ENCODE assay signal across 8 mouse cellular contexts in the genomic region with DNA sequence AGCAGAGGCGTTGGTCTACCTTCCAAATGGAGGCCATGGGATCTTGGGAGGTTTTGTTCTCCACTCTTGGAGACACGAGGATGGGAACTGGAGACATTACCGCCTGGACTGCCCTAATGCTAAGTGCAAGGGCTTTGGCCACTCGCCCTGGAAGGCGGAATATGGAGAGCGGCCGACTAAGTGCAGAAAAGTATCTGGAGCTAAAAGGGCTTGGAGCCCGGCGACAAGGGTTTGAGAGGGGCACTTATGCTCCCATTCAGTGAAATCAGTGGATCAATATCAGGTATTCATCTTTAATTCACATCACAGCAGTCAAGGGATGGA. TPM values are rescaled to one million over a fixed set of nuclear protein-coding genes. Genes with fewer than 3 reads are reported as not detected.
A peak's percentile ranks its signal among the peaks of the same experiment; 100 is the strongest.
DNase-seq lines count a peak whose midpoint lies in the region; ATAC-seq and TF ChIP-seq lines count a peak whose summit lies in the region.

No protein-coding gene starts in this region.

- H3K9me3 ChIP-seq in megakaryocyte, embryonic 14.5 days, result no peaks in the 10 kb centered on the region
- H3K9me3 ChIP-seq in limb, embryonic 14.5 days (ENCODE audit: control insufficient read depth, low read length), result no peaks in the 10 kb centered on the region
- no peaks in the 10 kb centered on the region for H3K9me3 ChIP-seq in stomach, embryonic 16.5 days (replicated peaks; ENCODE audit: control insufficient read depth, low read length)

- no peaks in the 10 kb centered on the region for H3K27me3 ChIP-seq in cerebellum, adult 2 months (ENCODE audit: control insufficient read depth, insufficient read depth, low read length)
- H3K27me3 ChIP-seq in megakaryocyte, embryonic 14.5 days (replicated peaks), result peaks cover 11% of the 10 kb centered on the region
- H3K27me3 ChIP-seq in limb, embryonic 14.5 days (ENCODE audit: control insufficient read depth, insufficient read depth, low read length), result no peaks in the 10 kb centered on the region
- H3K27me3 ChIP-seq in stomach, embryonic 16.5 days (ENCODE audit: control insufficient read depth, insufficient read depth, low read length), result no peaks in the 10 kb centered on the region

- H3K4me1 ChIP-seq in cerebellum, adult 2 months (ENCODE audit: control insufficient read depth, insufficient read depth, low read length), result peaks cover 3% of the 10 kb centered on the region; the same call in 1 of the 2 replicates
- peaks cover 64% of the 10 kb centered on the region for H3K4me1 ChIP-seq in megakaryocyte, embryonic 14.5 days
- H3K4me1 ChIP-seq in limb, embryonic 14.5 days (ENCODE audit: control insufficient read depth, insufficient read depth, low read length), result peaks cover 11% of the 10 kb centered on the region
- H3K4me1 ChIP-seq in stomach, embryonic 16.5 days (ENCODE audit: control insufficient read depth, insufficient read depth, low read length), result peaks cover 22% of the 10 kb centered on the region

- under 1% methylated on average over 9 of the region's 9 CpGs for WGBS in cerebellum, adult 2 months
- WGBS in limb, embryonic 14.5 days, result 0% methylated on average over 9 of the region's 9 CpGs
- 0% methylated on average over 9 of the region's 9 CpGs for WGBS in stomach, embryonic 16.5 days

- ATAC-seq in megakaryocyte, adult 5-6 weeks (ENCODE audit: poor library complexity, severe bottlenecking), result no peak
- no peak for ATAC-seq in limb, embryonic 14.5 days (ENCODE audit: low FRiP score, low read depth)
- ATAC-seq in stomach, embryonic 16.5 days (ENCODE audit: insufficient read depth, low FRiP score), result no peak
- no peak for ATAC-seq in CD4-positive, CD25-positive, alpha-beta regulatory T cell, adult 4 months

- no peak for TF ChIP-seq CTCF in cerebellum, adult 2 months (IDR thresholded peaks at IDR 0.05; ENCODE audit: borderline replicate concordance, insufficient read depth, low read depth, low read length)

- DNase-seq in cerebellum, adult 2 months, result no peak
- DNase-seq in cerebellum, adult 9-10 months, result no peak
- DNase-seq in limb, embryonic 14.5 days (ENCODE audit: low spot score), result no peak
- DNase-seq in right cerebral cortex, adult 2 months (ENCODE audit: low spot score in 2 of 2), result no peak

- peaks cover 33% of the 10 kb centered on the region for H3K36me3 ChIP-seq in megakaryocyte, embryonic 14.5 days (replicated peaks; ENCODE audit: low read length)
- H3K36me3 ChIP-seq in limb, embryonic 14.5 days (ENCODE audit: control insufficient read depth, insufficient read depth, low read length), result peaks cover 30% of the 10 kb centered on the region
- 0 out of 2 replicates have a peak, but pooled peaks cover 7% of the 10 kb centered on the region for H3K36me3 ChIP-seq in stomach, embryonic 16.5 days (ENCODE audit: control insufficient read depth, insufficient read depth, low read length)

- peak overlapping the region; percentile 89 for H3K9ac ChIP-seq in limb, embryonic 14.5 days (ENCODE audit: low read depth, low read length, severe bottlenecking)
- H3K9ac ChIP-seq in stomach, embryonic 16.5 days (ENCODE audit: low read length), result peak overlapping the region; percentile 89

- H3K4me2 ChIP-seq in limb, embryonic 14.5 days (replicated peaks; ENCODE audit: low read depth, low read length, severe bottlenecking), result peak overlapping the region; percentile 55
- H3K4me2 ChIP-seq in stomach, embryonic 16.5 days (ENCODE audit: low read depth, low read length), result peak overlapping the region; percentile 88

- peak overlapping the region; percentile 60 for H3K27ac ChIP-seq in cerebellum, adult 2 months (ENCODE audit: insufficient read depth, low read length)
- H3K27ac ChIP-seq in limb, embryonic 14.5 days (replicated peaks; ENCODE audit: low read depth, low read length), result peak overlapping the region; percentile 83
- peak overlapping the region; percentile 96 for H3K27ac ChIP-seq in stomach, embryonic 16.5 days (ENCODE audit: low read length)

- H3K4me3 ChIP-seq in cerebellum, adult 2 months (replicated peaks; ENCODE audit: insufficient read depth, low read depth, low read length), result peak overlapping the region; percentile 86
- peak overlapping the region; percentile 96 for H3K4me3 ChIP-seq in megakaryocyte, embryonic 14.5 days (replicated peaks)
- H3K4me3 ChIP-seq in limb, embryonic 14.5 days (replicated peaks; ENCODE audit: low read length), result peak overlapping the region; percentile 92
- H3K4me3 ChIP-seq in stomach, embryonic 16.5 days (replicated peaks; ENCODE audit: low read length), result peak overlapping the region; percentile 80

- no peak for TF ChIP-seq POLR2A in cerebellum, adult 2 months (IDR thresholded peaks at IDR 0.05; ENCODE audit: borderline replicate concordance, insufficient read depth, low read length)
- TF ChIP-seq POLR2A in limb, embryonic 14.5 days (IDR thresholded peaks at IDR 0.05; ENCODE audit: borderline replicate concordance, extremely low read depth, insufficient read depth, insufficient read length), result no peak

RNA-seq across cellular contexts. Expression of gene Manf, which starts 0.7 kb away (rescaled TPM):
- polyA plus RNA-seq in cerebellum, adult 2 months (2012; rRNA removed), result 54.9 and 67.1 TPM in 2 replicates
- 14.7 and 174 TPM in 2 replicates for polyA plus RNA-seq in megakaryocyte, embryonic 14.5 days (2012; ENCODE audit: insufficient read depth, low replicate concordance)
- 220 and 229 TPM in 2 replicates for total RNA-seq in megakaryocyte, adult 5-6 weeks (2015)
- 186 and 189 TPM in 2 replicates for total RNA-seq in megakaryocyte, adult 5-6 weeks (2017)
- 79.7 and 110 TPM in 2 replicates for polyA plus RNA-seq in limb, embryonic 14.5 days (2012; rRNA removed)
- polyA plus RNA-seq in limb, embryonic 14.5 days (2014; fragmentation: Nextera tagmentation; extraction: Ambion mirVana), result 230 and 268 TPM in 2 replicates
- polyA plus RNA-seq in stomach, embryonic 16.5 days (2015; fragmentation: Nextera tagmentation; extraction: Ambion mirVana), result 339 and 351 TPM in 2 replicates
- polyA plus RNA-seq in CD4-positive, CD25-positive, alpha-beta regulatory T cell, adult 4 months (2017; shearing (Covaris generic)), result 100 to 1,000 TPM; 124 to 139 TPM

RNA-seq across cellular contexts. Expression of gene Rbm15b, which starts 5.3 kb away (rescaled TPM):
- polyA plus RNA-seq in cerebellum, adult 2 months (2012; rRNA removed), result 13.1 and 13.5 TPM in 2 replicates
- polyA plus RNA-seq in megakaryocyte, embryonic 14.5 days (2012; ENCODE audit: insufficient read depth, low replicate concordance), result 6.4 and 13.0 TPM in 2 replicates
- 10.6 and 11.4 TPM in 2 replicates for total RNA-seq in megakaryocyte, adult 5-6 weeks (2015)
- total RNA-seq in megakaryocyte, adult 5-6 weeks (2017), result 13.6 and 14.1 TPM in 2 replicates
- 18.8 and 20.4 TPM in 2 replicates for polyA plus RNA-seq in limb, embryonic 14.5 days (2012; rRNA removed)
- 21.3 and 22.3 TPM in 2 replicates for polyA plus RNA-seq in limb, embryonic 14.5 days (2014; fragmentation: Nextera tagmentation; extraction: Ambion mirVana)
- polyA plus RNA-seq in stomach, embryonic 16.5 days (2015; fragmentation: Nextera tagmentation; extraction: Ambion mirVana), result 5.1 and 5.2 TPM in 2 replicates
- polyA plus RNA-seq in CD4-positive, CD25-positive, alpha-beta regulatory T cell, adult 4 months (2017; shearing (Covaris generic)), result 1 to 10 TPM; 3.7 to 4.4 TPM
